15 mouse cellular contexts compared by ENCODE assay signal in the genomic region with DNA sequence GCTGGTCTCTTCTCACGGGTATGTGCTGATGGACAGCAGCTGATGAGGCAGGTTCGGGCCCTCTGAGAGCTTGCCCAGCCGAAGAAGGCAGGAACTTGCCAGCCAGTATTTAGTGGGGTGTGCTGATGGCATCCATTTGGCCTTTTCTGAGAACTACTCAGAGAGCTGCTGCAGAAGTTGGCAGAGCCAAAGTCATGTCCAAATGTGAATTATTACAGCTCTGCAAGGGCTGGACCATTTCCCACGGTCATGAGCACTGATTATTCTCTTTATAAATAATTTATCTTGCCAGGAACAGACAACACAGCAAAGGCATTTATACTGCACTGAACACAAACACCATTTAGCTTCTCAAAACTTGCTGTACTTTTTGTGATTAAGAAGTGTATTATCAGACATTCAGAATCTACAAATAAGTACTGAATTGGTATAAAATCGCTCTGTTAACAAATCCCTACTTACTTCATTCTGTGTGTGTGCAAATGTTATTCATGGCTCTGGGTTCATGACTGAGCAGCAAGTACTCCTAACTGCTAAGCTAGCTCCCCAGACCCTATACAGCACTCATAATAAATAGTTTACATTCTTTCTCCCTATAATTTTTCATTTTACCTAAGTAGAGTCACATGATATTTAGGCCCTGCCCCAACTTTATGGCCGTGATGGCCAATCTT. TPM values are rescaled to one million over a fixed set of nuclear protein-coding genes. Genes with fewer than 3 reads are reported as not detected.
DNase-seq lines count a peak whose midpoint lies in the region; ATAC-seq and TF ChIP-seq lines count a peak whose summit lies in the region.
"Had no signal": no experiment of that assay in that cellular context is flagged by ENCODE, and none has a peak within 500 bp of the region (broad histone marks: within the 10 kb centered on the region; RNA-seq: fewer than 3 reads in every experiment).

No protein-coding gene starts in this region.

- no peaks in the 10 kb centered on the region for H3K9me3 ChIP-seq in hindbrain, embryonic 14.5 days (ENCODE audit: control insufficient read depth, low read length)
- H3K9me3 ChIP-seq in hindbrain, embryonic 10.5 days, result no peaks in the 10 kb centered on the region
- H3K9me3 ChIP-seq in midbrain, postnatal 0 days (ENCODE audit: low read length), result no peaks in the 10 kb centered on the region
- H3K9me3 ChIP-seq in midbrain, embryonic 14.5 days (ENCODE audit: control insufficient read depth, low read length), result no peaks in the 10 kb centered on the region
- H3K9me3 ChIP-seq in stomach, embryonic 15.5 days, result no peaks in the 10 kb centered on the region
- H3K9me3 ChIP-seq: embryonic facial prominence, embryonic 13.5 days; liver, embryonic 13.5 days; midbrain, embryonic 10.5 days had no signal

- no peaks in the 10 kb centered on the region for H3K36me3 ChIP-seq in hindbrain, embryonic 14.5 days (replicated peaks; ENCODE audit: control insufficient read depth, insufficient read depth)
- H3K36me3 ChIP-seq in hindbrain, embryonic 10.5 days, result no peaks in the 10 kb centered on the region
- H3K36me3 ChIP-seq in midbrain, postnatal 0 days (ENCODE audit: insufficient read depth, low read length), result no peaks in the 10 kb centered on the region
- H3K36me3 ChIP-seq in midbrain, embryonic 14.5 days (ENCODE audit: control insufficient read depth, insufficient read depth, low read length), result no peaks in the 10 kb centered on the region
- H3K36me3 ChIP-seq in stomach, embryonic 15.5 days, result no peaks in the 10 kb centered on the region
- H3K36me3 ChIP-seq: embryonic facial prominence, embryonic 13.5 days; liver, embryonic 13.5 days; midbrain, embryonic 10.5 days had no signal

- H3K4me3 ChIP-seq in hindbrain, embryonic 14.5 days (replicated peaks; ENCODE audit: low read length), result no peak overlapping the region
- H3K4me3 ChIP-seq in hindbrain, embryonic 10.5 days, result no peak overlapping the region
- H3K4me3 ChIP-seq in midbrain, postnatal 0 days (ENCODE audit: low read depth, low read length), result no peak overlapping the region
- no peak overlapping the region for H3K4me3 ChIP-seq in midbrain, embryonic 14.5 days (replicated peaks; ENCODE audit: low read depth, low read length)
- no peak overlapping the region for H3K4me3 ChIP-seq in stomach, embryonic 15.5 days (replicated peaks)
- H3K4me3 ChIP-seq: embryonic facial prominence, embryonic 13.5 days; liver, embryonic 13.5 days; midbrain, embryonic 10.5 days had no signal

- 72% methylated on average over 6 of the region's 6 CpGs for WGBS in hindbrain, embryonic 14.5 days
- WGBS in hindbrain, embryonic 10.5 days, result 83% methylated on average over 6 of the region's 6 CpGs
- WGBS in midbrain, postnatal 0 days, result 79% methylated on average over 6 of the region's 6 CpGs
- 84% methylated on average over 6 of the region's 6 CpGs for WGBS in midbrain, embryonic 14.5 days
- 42% methylated on average over 6 of the region's 6 CpGs for WGBS in stomach, embryonic 15.5 days

- H3K9ac ChIP-seq in hindbrain, embryonic 14.5 days, result no peak overlapping the region
- no peak overlapping the region for H3K9ac ChIP-seq in midbrain, postnatal 0 days (replicated peaks; ENCODE audit: low read length, poor library complexity, severe bottlenecking)
- H3K9ac ChIP-seq in midbrain, embryonic 14.5 days (replicated peaks; ENCODE audit: low read length), result no peak overlapping the region
- H3K9ac ChIP-seq in stomach, embryonic 15.5 days, result no peak overlapping the region
- H3K9ac ChIP-seq: embryonic facial prominence, embryonic 13.5 days; forebrain, postnatal 0 days; liver, embryonic 13.5 days had no signal

- ATAC-seq in hindbrain, embryonic 14.5 days (ENCODE audit: low FRiP score), result no peak
- no peak for ATAC-seq in midbrain, postnatal 0 days (ENCODE audit: low FRiP score)
- ATAC-seq in midbrain, embryonic 14.5 days (ENCODE audit: low FRiP score, low TSS enrichment), result no peak
- no peak; the same call in 1 of the 2 replicates for ATAC-seq in stomach, embryonic 15.5 days (ENCODE audit: insufficient read depth, low FRiP score, low read depth)
- no peak for ATAC-seq in megakaryocyte progenitor cell, adult 5-6 weeks (replicated peaks; ENCODE audit: poor library complexity)
- ATAC-seq in monocyte, adult 5-6 weeks (replicated peaks; ENCODE audit: insufficient number of reproducible peaks, low FRiP score, low TSS enrichment, poor library complexity, severe bottlenecking), result no peak
- ATAC-seq: forebrain, postnatal 0 days had no signal

- no peak overlapping the region for H3K4me2 ChIP-seq in hindbrain, embryonic 14.5 days (replicated peaks)
- H3K4me2 ChIP-seq in midbrain, postnatal 0 days (ENCODE audit: low read depth, low read length, poor library complexity, severe bottlenecking), result no peak overlapping the region
- no peak overlapping the region for H3K4me2 ChIP-seq in midbrain, embryonic 14.5 days (ENCODE audit: low read length)
- H3K4me2 ChIP-seq in stomach, embryonic 15.5 days, result no peak overlapping the region
- H3K4me2 ChIP-seq: embryonic facial prominence, embryonic 13.5 days; liver, embryonic 13.5 days had no signal

- H3K4me1 ChIP-seq in hindbrain, embryonic 14.5 days (replicated peaks; ENCODE audit: control insufficient read depth, insufficient read depth, low read length), result no peaks in the 10 kb centered on the region
- H3K4me1 ChIP-seq in hindbrain, embryonic 10.5 days (replicated peaks), result no peaks in the 10 kb centered on the region
- H3K4me1 ChIP-seq in midbrain, postnatal 0 days (ENCODE audit: insufficient read depth, low read length), result no peaks in the 10 kb centered on the region
- no peaks in the 10 kb centered on the region for H3K4me1 ChIP-seq in midbrain, embryonic 14.5 days (ENCODE audit: control insufficient read depth, insufficient read depth, low read length)
- H3K4me1 ChIP-seq in stomach, embryonic 15.5 days, result no peaks in the 10 kb centered on the region
- H3K4me1 ChIP-seq: embryonic facial prominence, embryonic 13.5 days; liver, embryonic 13.5 days; midbrain, embryonic 10.5 days had no signal

- no peak for TF ChIP-seq CTCF in midbrain, postnatal 0 days (IDR thresholded peaks at IDR 0.05)

- H3K27me3 ChIP-seq in hindbrain, embryonic 14.5 days (ENCODE audit: control insufficient read depth, insufficient read depth, low read length), result no peaks in the 10 kb centered on the region
- H3K27me3 ChIP-seq in hindbrain, embryonic 10.5 days (ENCODE audit: insufficient read depth, poor library complexity, severe bottlenecking), result peaks cover 3% of the 10 kb centered on the region; the same call in 1 of the 2 replicates
- H3K27me3 ChIP-seq in midbrain, postnatal 0 days (ENCODE audit: insufficient read depth, low read length), result no peaks in the 10 kb centered on the region
- H3K27me3 ChIP-seq in midbrain, embryonic 14.5 days (ENCODE audit: control insufficient read depth, insufficient read depth, low read length), result no peaks in the 10 kb centered on the region
- no peaks in the 10 kb centered on the region for H3K27me3 ChIP-seq in stomach, embryonic 15.5 days (replicated peaks)

- intact Hi-C loops in heart, postnatal 10 days (cut with DNase I), result no loop called here

- H3K27ac ChIP-seq in hindbrain, embryonic 14.5 days, result no peak overlapping the region
- H3K27ac ChIP-seq in hindbrain, embryonic 10.5 days, result no peak overlapping the region
- no peak overlapping the region for H3K27ac ChIP-seq in midbrain, postnatal 0 days (ENCODE audit: low read depth, low read length)
- H3K27ac ChIP-seq in midbrain, embryonic 14.5 days (replicated peaks; ENCODE audit: low read depth, low read length), result no peak overlapping the region
- H3K27ac ChIP-seq in stomach, embryonic 15.5 days, result peak overlapping the region; percentile 45; the same call in 1 of the 2 replicates
- H3K27ac ChIP-seq: embryonic facial prominence, embryonic 13.5 days; kidney, postnatal 0 days; liver, embryonic 13.5 days; midbrain, embryonic 10.5 days had no signal

- peak; percentile 36 for DNase-seq in hindbrain, embryonic 14.5 days (ENCODE audit: low spot score)
- DNase-seq in hindbrain, embryonic 10.5 days (ENCODE audit: low spot score), result no peak
- peak; percentile 41 for DNase-seq in midbrain, postnatal 0 days (ENCODE audit: low spot score)
- DNase-seq in midbrain, embryonic 14.5 days, result no peak
- peak; percentile 53 to 65 for DNase-seq in heart, postnatal 10 days
- DNase-seq: cerebellum, adult 9-11 months; forebrain, postnatal 0 days; liver, embryonic 13.5 days had no signal

RNA-seq across cellular contexts. Expression of a gene that starts 1.7 kb away (rescaled TPM):
- polyA plus RNA-seq in hindbrain, embryonic 14.5 days (2014; fragmentation: Nextera tagmentation; extraction: Ambion mirVana), result 0.79 and 0.90 TPM in 2 replicates
- 0.10 and 0.14 TPM in 2 replicates for polyA plus RNA-seq in hindbrain, embryonic 10.5 days (2016; fragmentation: Nextera tagmentation; extraction: Ambion mirVana)
- 1.8 and 2.3 TPM in 2 replicates for total RNA-seq in midbrain, postnatal 0 days (2014; rRNA removed)
- polyA plus RNA-seq in midbrain, postnatal 0 days (2015; fragmentation: Nextera tagmentation; extraction: Ambion mirVana), result 0.94 and 1.1 TPM in 2 replicates
- polyA plus RNA-seq in midbrain, embryonic 14.5 days (2014; fragmentation: Nextera tagmentation; extraction: Ambion mirVana), result 1.1 and 1.2 TPM in 2 replicates
- not detected for total RNA-seq in heart, postnatal 10 days (2021)
- 0.08 and 0.09 TPM in 2 replicates for polyA plus RNA-seq in stomach, embryonic 15.5 days (2015; fragmentation: Nextera tagmentation; extraction: Ambion mirVana)
- not detected in 2 replicates for total RNA-seq in megakaryocyte progenitor cell, adult 5-6 weeks (2015)
- total RNA-seq in megakaryocyte progenitor cell, adult 5-6 weeks (2017), result not detected in 2 replicates
- total RNA-seq in monocyte, adult 5-6 weeks (2017), result not detected in 3 replicates
- polyA plus RNA-seq: C2C12; liver, embryonic 13.5 days had no signal

RNA-seq across cellular contexts. Expression of a gene that starts 19.4 kb away (rescaled TPM):
- 40.4 and 42.6 TPM in 2 replicates for polyA plus RNA-seq in hindbrain, embryonic 14.5 days (2014; fragmentation: Nextera tagmentation; extraction: Ambion mirVana)
- polyA plus RNA-seq in hindbrain, embryonic 10.5 days (2016; fragmentation: Nextera tagmentation; extraction: Ambion mirVana), result 13.0 and 14.1 TPM in 2 replicates
- 53.7 and 58.0 TPM in 2 replicates for total RNA-seq in midbrain, postnatal 0 days (2014; rRNA removed)
- 28.8 and 30.2 TPM in 2 replicates for polyA plus RNA-seq in midbrain, postnatal 0 days (2015; fragmentation: Nextera tagmentation; extraction: Ambion mirVana)
- 28.5 and 31.1 TPM in 2 replicates for polyA plus RNA-seq in midbrain, embryonic 14.5 days (2014; fragmentation: Nextera tagmentation; extraction: Ambion mirVana)
- total RNA-seq in heart, postnatal 10 days (2021), result 10 to 100 TPM; 18.1 to 20.2 TPM
- polyA plus RNA-seq in stomach, embryonic 15.5 days (2015; fragmentation: Nextera tagmentation; extraction: Ambion mirVana), result 13.4 TPM in 2 replicates
- total RNA-seq in megakaryocyte progenitor cell, adult 5-6 weeks (2015), result 2.5 and 2.7 TPM in 2 replicates
- 3.0 and 4.9 TPM in 2 replicates for total RNA-seq in megakaryocyte progenitor cell, adult 5-6 weeks (2017)
- total RNA-seq in monocyte, adult 5-6 weeks (2017), result 1.7 to 5.8 TPM (median 2.2 TPM) in 3 replicates

RNA-seq across cellular contexts. Expression of a gene that starts 54.5 kb away (rescaled TPM):
- 9.6 and 12.1 TPM in 2 replicates for polyA plus RNA-seq in hindbrain, embryonic 14.5 days (2014; fragmentation: Nextera tagmentation; extraction: Ambion mirVana)
- polyA plus RNA-seq in hindbrain, embryonic 10.5 days (2016; fragmentation: Nextera tagmentation; extraction: Ambion mirVana), result 31.5 and 34.9 TPM in 2 replicates
- 23.1 and 25.9 TPM in 2 replicates for total RNA-seq in midbrain, postnatal 0 days (2014; rRNA removed)
- 10.4 and 11.1 TPM in 2 replicates for polyA plus RNA-seq in midbrain, postnatal 0 days (2015; fragmentation: Nextera tagmentation; extraction: Ambion mirVana)
- polyA plus RNA-seq in midbrain, embryonic 14.5 days (2014; fragmentation: Nextera tagmentation; extraction: Ambion mirVana), result 8.3 and 9.5 TPM in 2 replicates
- 10 to 100 TPM; 10.4 to 14.1 TPM for total RNA-seq in heart, postnatal 10 days (2021)
- 26.9 and 29.4 TPM in 2 replicates for polyA plus RNA-seq in stomach, embryonic 15.5 days (2015; fragmentation: Nextera tagmentation; extraction: Ambion mirVana)
- total RNA-seq in megakaryocyte progenitor cell, adult 5-6 weeks (2015), result 19.9 and 24.2 TPM in 2 replicates
- 40.6 and 42.3 TPM in 2 replicates for total RNA-seq in megakaryocyte progenitor cell, adult 5-6 weeks (2017)
- total RNA-seq in monocyte, adult 5-6 weeks (2017), result 6.4 to 20.7 TPM (median 13.2 TPM) in 3 replicates

Comparison
In these comparisons a context has a peak if more than half of its experiments do, and no peak if none do; other contexts are left out.
1. DNase-seq: peak in hindbrain, embryonic 14.5 days (single experiment), midbrain, postnatal 0 days (single experiment) and heart, postnatal 10 days (2 of 2); none in hindbrain, embryonic 10.5 days (single experiment) and midbrain, embryonic 14.5 days (single experiment).